Mouse (Mus musculus): ENCODE measurements at regions not wholly inside any gene's neighbourhood (a gene's known extent, or its start where the extent isn't known, plus 50 kb on each side); places are given as distances from the start of the nearest gene placed in this dataset.

- TF ChIP-seq CTCF (conservative IDR thresholded peaks at IDR 0.05; ENCODE audit: low read length) (no peak), POU5F1 (IDR thresholded peaks at IDR 0.05; ENCODE audit: borderline replicate concordance, low read length) (no peak)
These were observed 304.6 kb upstream of the Tbl1xr1 start for GRCm38 (mm10) chr3:21771752-21772298.

All from E14TG2a.4 (cell line).